Mouse (Mus musculus) ES-Bruce4 (cell line): ENCODE data around the gene Cel.

Source experiments
- CTCF ChIP-seq: IDR thresholded peaks from one replicate; pipeline ENCODE4 v1.8.1; 2011; ENCODE audit warnings: low read depth, low read length
- EP300 ChIP-seq: IDR thresholded peaks from 2 replicates; pipeline ENCODE4 v1.6.1; 2011; ENCODE audit warnings: low read depth, low read length; ENCODE audit not compliant: insufficient read depth
- POLR2A ChIP-seq: IDR thresholded peaks from one replicate; pipeline ENCODE4 v1.8.1; 2011; ENCODE audit warnings: low read length; ENCODE audit not compliant: insufficient read depth

DNA sequence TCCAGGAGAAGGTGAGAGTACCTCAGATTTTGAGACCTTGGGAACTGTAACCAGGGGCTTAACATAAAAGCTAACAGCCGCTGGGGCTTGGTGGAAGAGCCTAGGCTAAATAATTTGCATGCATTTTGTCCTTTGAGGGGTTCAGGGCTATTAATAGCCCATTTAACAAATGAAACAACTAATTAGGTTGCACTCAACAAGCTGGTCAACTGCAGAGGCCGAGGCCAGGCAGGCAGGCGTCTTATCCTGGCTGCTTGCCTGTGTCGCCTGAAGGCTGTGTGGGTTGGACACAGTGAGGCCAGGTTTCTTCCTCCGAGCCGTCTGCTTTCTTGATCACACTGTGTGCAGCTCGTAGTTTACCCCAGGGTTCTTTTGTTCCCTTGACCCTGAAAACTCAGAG, 27.6 kb downstream of the Cel start:
- TF ChIP-seq CTCF (no peak), POLR2A (no peak), EP300 (no peak)
